Mouse (Mus musculus): ENCODE measurements around the gene Fkrp.

Fkrp gene

GRCm38 (mm10) chr7:16816475-16817122 lies at the start of gene Fkrp:
TSS of gene Fkrp (minus strand) at chr7:16816732.
- peak; percentile 66 to 67 for DNase-seq

GRCm38 (mm10) chr7:16859902-16860651 lies 43.5 kb upstream of the Fkrp start:
- DNase-seq, result peak; percentile 64 to 76

GRCm38 (mm10) chr7:16858336-16858735 lies 41.8 kb upstream of the Fkrp start:
- peak; percentile 51 to 66 for DNase-seq

- no peak for DNase-seq
Measured at GRCm38 (mm10) chr7:16853302-16853831, 36.8 kb upstream of the Fkrp start.

- no peak for DNase-seq
Measured at GRCm38 (mm10) chr7:16851636-16852035, 35.1 kb upstream of the Fkrp start.

- DNase-seq, result peak; percentile 83 to 85
Measured at GRCm38 (mm10) chr7:16848579-16848978, 32.0 kb upstream of the Fkrp start.

- DNase-seq, result no peak
Measured at GRCm38 (mm10) chr7:16847507-16847906, 31.0 kb upstream of the Fkrp start.

- no peak for DNase-seq
Measured at GRCm38 (mm10) chr7:16846775-16847174, 30.2 kb upstream of the Fkrp start.

- DNase-seq, result no peak
Measured at GRCm38 (mm10) chr7:16845820-16846167, 29.3 kb upstream of the Fkrp start.

- DNase-seq, result no peak
Measured at GRCm38 (mm10) chr7:16845072-16845819, 28.7 kb upstream of the Fkrp start.

GRCm38 (mm10) chr7:16844696-16845071 lies 28.2 kb upstream of the Fkrp start:
- no peak for DNase-seq

GRCm38 (mm10) chr7:16843441-16844171 lies 27.1 kb upstream of the Fkrp start:
- no peak for DNase-seq

GRCm38 (mm10) chr7:16842645-16843063 lies 26.1 kb upstream of the Fkrp start, which contains the start of gene Prkd2:
TSS of gene Prkd2 (plus strand) at chr7:16842902.
- peak; percentile 87 for DNase-seq

GRCm38 (mm10) chr7:16841561-16842560 lies 25.3 kb upstream of the Fkrp start:
- DNase-seq, result no peak

GRCm38 (mm10) chr7:16841078-16841477 lies 24.5 kb upstream of the Fkrp start:
- no peak for DNase-seq

- no peak for DNase-seq
Measured at GRCm38 (mm10) chr7:16840109-16840491, 23.6 kb upstream of the Fkrp start.

GRCm38 (mm10) chr7:16839427-16840108 lies 23.0 kb upstream of the Fkrp start:
- DNase-seq, result no peak

GRCm38 (mm10) chr7:16838804-16839426 lies 22.4 kb upstream of the Fkrp start:
- DNase-seq, result no peak

- DNase-seq, result no peak
Measured at GRCm38 (mm10) chr7:16837916-16838803, 21.6 kb upstream of the Fkrp start.

Data from cerebellum, postnatal 36 days (tissue).